Mouse (Mus musculus) layer of hippocampus, postnatal 36 days (tissue): ENCODE results near the gene Phrf1. TPM values are rescaled to one million over a fixed set of nuclear protein-coding genes. Genes with fewer than 3 reads are reported as not detected.

ENCODE experiments used
- DNase-seq, 2 experiments: peaks; one replicate each; pipeline ENCODE4 v3.0.0; 2022
- total RNA-seq, 2 experiments: library from RNA; stranded (reverse); gene quantifications; 2 replicates each; pipeline ENCODE4 v1.2.3; 2021

Phrf1 gene
- total RNA-seq, 2 experiments from 2014 or later, result 79.9 to 86.9 TPM

- no peak for DNase-seq
Measured at GRCm38 (mm10) chr7:141256159-141256558, 27.6 kb downstream of the Phrf1 start.

- DNase-seq, result no peak
Measured at GRCm38 (mm10) chr7:141261480-141261879, 32.9 kb downstream of the Phrf1 start.

- no peak for DNase-seq
Measured at GRCm38 (mm10) chr7:141263640-141264039, 35.1 kb downstream of the Phrf1 start.

GRCm38 (mm10) chr7:141264041-141264700 is 35.6 kb downstream of the Phrf1 start:
- no peak for DNase-seq

- no peak for DNase-seq
Measured at GRCm38 (mm10) chr7:141264761-141265410, 36.3 kb downstream of the Phrf1 start.

- DNase-seq, result no peak
Measured at GRCm38 (mm10) chr7:141265411-141265738, 36.8 kb downstream of the Phrf1 start.

- DNase-seq, result no peak
Measured at GRCm38 (mm10) chr7:141265739-141266561, 37.4 kb downstream of the Phrf1 start, which contains the start of gene Irf7. Irf7 (minus strand) TSS chr7:141266481.

- no peak for DNase-seq
Measured at GRCm38 (mm10) chr7:141268466-141269272, 40.1 kb downstream of the Phrf1 start.

GRCm38 (mm10) chr7:141269273-141269545 is 40.6 kb downstream of the Phrf1 start:
- DNase-seq, result no peak

- no peak for DNase-seq
Measured at GRCm38 (mm10) chr7:141270631-141271030, 42.0 kb downstream of the Phrf1 start.

- DNase-seq, result no peak
Measured at GRCm38 (mm10) chr7:141275356-141275755, 46.8 kb downstream of the Phrf1 start.

GRCm38 (mm10) chr7:141276546-141276945 is 48.0 kb downstream of the Phrf1 start, which contains the start of gene Cdhr5:
Cdhr5 (minus strand) TSS chr7:141276786.
- no peak for DNase-seq

GRCm38 (mm10) chr7:141277701-141278678 is 49.4 kb downstream of the Phrf1 start:
- no peak for DNase-seq

GRCm38 (mm10) chr7:141278766-141279590 is 50.4 kb downstream of the Phrf1 start, which contains the start of gene Sct:
Sct (minus strand) TSS chr7:141279133.
- no peak for DNase-seq

- no peak for DNase-seq
Measured at GRCm38 (mm10) chr7:141281442-141281841, 52.9 kb downstream of the Phrf1 start.

GRCm38 (mm10) chr7:141282756-141283155 is 54.2 kb downstream of the Phrf1 start:
- DNase-seq, result no peak

GRCm38 (mm10) chr7:141288042-141288441 is 59.5 kb downstream of the Phrf1 start:
- no peak for DNase-seq

- no peak for DNase-seq
Measured at GRCm38 (mm10) chr7:141291921-141292582, 63.5 kb downstream of the Phrf1 start, which contains the start of gene Drd4. Drd4 (plus strand) TSS chr7:141292006.

GRCm38 (mm10) chr7:141292583-141293388 is 64.2 kb downstream of the Phrf1 start:
- no peak for DNase-seq
